8 mouse cellular contexts compared by ENCODE assay signal in the genomic region with DNA sequence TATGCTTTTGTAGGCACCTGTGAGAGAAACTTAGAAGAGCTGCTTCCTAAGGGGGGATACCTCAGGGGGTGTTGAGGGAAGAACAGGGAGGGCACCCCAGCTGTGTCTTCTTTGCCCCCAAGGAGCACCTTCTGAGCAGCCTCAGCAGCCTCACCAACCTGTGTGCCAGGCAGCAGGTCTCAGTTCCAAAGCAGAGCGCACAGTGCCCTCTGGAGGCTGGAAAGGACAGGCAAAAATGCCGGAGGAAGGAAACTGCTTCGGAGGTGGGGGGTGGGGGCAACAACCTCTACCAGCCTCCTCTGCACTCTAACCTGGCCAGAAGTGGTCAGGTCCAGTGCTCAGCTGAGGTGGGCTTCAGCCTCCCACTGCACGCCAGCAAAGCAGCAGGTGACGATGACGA. TPM values are rescaled to one million over a fixed set of nuclear protein-coding genes. Genes with fewer than 3 reads are reported as not detected.
DNase-seq lines count a peak whose midpoint lies in the region; TF ChIP-seq lines count a peak whose summit lies in the region.

No protein-coding gene starts in this region.

- WGBS in olfactory bulb, adult 2 months = 50% methylated on average over 6 of the region's 6 CpGs

- TF ChIP-seq POLR2A in embryonic fibroblast, embryonic 13.5 days (IDR thresholded peaks at IDR 0.05; ENCODE audit: low read depth, low read length) = no peak
- TF ChIP-seq POLR2A in olfactory bulb, adult 2 months (IDR thresholded peaks at IDR 0.05; ENCODE audit: insufficient read depth, low read depth, low read length) = no peak

- intact Hi-C loops in gastrocnemius, adult 2 months (cut with DNase I) = no loop called here
- intact Hi-C loops in gastrocnemius, postnatal 36 days (cut with DNase I) = no loop called here

- no peak overlapping the region for H3K4me3 ChIP-seq in gastrocnemius, adult 2 months
- no peak overlapping the region for H3K4me3 ChIP-seq in embryonic fibroblast, embryonic 13.5 days (ENCODE audit: insufficient read depth, low read length)
- no peak overlapping the region for H3K4me3 ChIP-seq in olfactory bulb, adult 2 months (ENCODE audit: insufficient read depth, low read depth, low read length)

- DNase-seq in gastrocnemius, adult 2 months = no peak
- DNase-seq in gastrocnemius, postnatal 36 days = no peak
- DNase-seq in right cerebral cortex, postnatal 14 days = peak; percentile 52
- no peak for DNase-seq in right cerebral cortex, postnatal 10 days (ENCODE audit: low spot score in 2 of 2)
- no peak for DNase-seq in layer of hippocampus, adult 9-11 months
- no peak for DNase-seq in spleen, postnatal 4 days (ENCODE audit: low spot score in 2 of 2)

- TF ChIP-seq CTCF in gastrocnemius, adult 2 months (IDR thresholded peaks at IDR 0.05) = peak; percentile 41; the same call in 1 of the 2 replicates
- peak; percentile 62; the same call in 1 of the 2 replicates for TF ChIP-seq CTCF in embryonic fibroblast, embryonic 13.5 days (IDR thresholded peaks at IDR 0.05; ENCODE audit: borderline replicate concordance, insufficient read depth, low read length)
- TF ChIP-seq CTCF in olfactory bulb, adult 2 months (IDR thresholded peaks at IDR 0.05; ENCODE audit: insufficient read depth, low read depth, low read length) = peak; percentile 63; the same call in 1 of the 2 replicates

- no peaks in the 10 kb centered on the region for H3K4me1 ChIP-seq in embryonic fibroblast, embryonic 13.5 days (ENCODE audit: control insufficient read depth, insufficient read depth, low read length)
- no peaks in the 10 kb centered on the region for H3K4me1 ChIP-seq in olfactory bulb, adult 2 months (ENCODE audit: control insufficient read depth, insufficient read depth, low read length)

- no peak overlapping the region for H3K27ac ChIP-seq in gastrocnemius, adult 2 months
- H3K27ac ChIP-seq in embryonic fibroblast, embryonic 13.5 days (ENCODE audit: insufficient read depth, low read length) = no peak overlapping the region
- no peak overlapping the region for H3K27ac ChIP-seq in olfactory bulb, adult 2 months (ENCODE audit: insufficient read depth, low read depth, low read length)

RNA-seq across cellular contexts. Expression of gene Tmem106c, which starts 6.3 kb away (rescaled TPM):
- total RNA-seq in gastrocnemius, adult 2 months (2021) = 1 to 10 TPM; 4.9 to 7.3 TPM
- total RNA-seq in gastrocnemius, postnatal 36 days (2021) = 1 to 10 TPM; 4.5 to 5.2 TPM
- 29.1 and 32.0 TPM in 2 replicates for polyA plus RNA-seq in embryonic fibroblast, embryonic 13.5 days (2011; ENCODE audit: insufficient read length, low read depth, missing spikeins)
- not detected in 2 replicates for polyA plus RNA-seq in olfactory bulb, adult 2 months (2012; ENCODE audit: insufficient read depth, insufficient read length, low replicate concordance, missing spikeins)

RNA-seq across cellular contexts. Expression of gene Col2a1, which starts 34.2 kb away (rescaled TPM):
- 1 to 10 TPM; 1.1 to 1.5 TPM for total RNA-seq in gastrocnemius, adult 2 months (2021)
- 1 to 10 TPM; 1.9 to 3.5 TPM for total RNA-seq in gastrocnemius, postnatal 36 days (2021)
- polyA plus RNA-seq in embryonic fibroblast, embryonic 13.5 days (2011; ENCODE audit: insufficient read length, low read depth, missing spikeins) = 12.7 and 31.5 TPM in 2 replicates
- polyA plus RNA-seq in olfactory bulb, adult 2 months (2012; ENCODE audit: insufficient read depth, insufficient read length, low replicate concordance, missing spikeins) = not detected in 2 replicates

RNA-seq across cellular contexts. Expression of gene Vdr, which starts 59.9 kb away (rescaled TPM):
- total RNA-seq in gastrocnemius, adult 2 months (2021) = under 1 TPM in 1 of 2 experiments, not detected in 1; 0.14 TPM
- total RNA-seq in gastrocnemius, postnatal 36 days (2021) = under 1 TPM; 0.13 to 0.15 TPM
- 3.4 and 4.8 TPM in 2 replicates for polyA plus RNA-seq in embryonic fibroblast, embryonic 13.5 days (2011; ENCODE audit: insufficient read length, low read depth, missing spikeins)
- polyA plus RNA-seq in olfactory bulb, adult 2 months (2012; ENCODE audit: insufficient read depth, insufficient read length, low replicate concordance, missing spikeins) = not detected in 2 replicates
